Mouse (Mus musculus): ENCODE data around the gene Atxn7l3.

DNA sequence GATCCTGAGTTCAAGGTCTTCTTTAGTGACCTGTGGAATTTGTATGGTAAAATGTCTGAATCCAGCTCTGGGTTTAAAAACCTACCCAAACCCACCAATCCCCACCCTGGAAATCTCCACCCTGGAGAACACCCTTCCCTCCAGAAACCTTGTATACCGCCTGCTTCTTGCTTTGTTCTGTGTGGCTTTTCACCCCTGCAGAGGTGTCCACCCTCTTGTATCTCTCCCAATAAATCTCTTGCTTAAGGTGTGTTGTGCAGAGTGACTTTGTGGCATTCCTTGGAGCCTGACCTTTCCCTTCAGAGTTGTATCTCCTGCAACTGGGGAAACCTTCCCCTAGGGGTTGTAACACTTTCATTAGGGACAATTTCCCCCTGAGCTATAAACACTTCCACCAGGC, 41.5 kb upstream of the Atxn7l3 start:
- TF ChIP-seq POLR2A (IDR thresholded peaks at IDR 0.05; ENCODE audit: control insufficient read depth, extremely low read depth, insufficient read depth, low read length, poor library complexity) (no peak), CTCF (IDR thresholded peaks at IDR 0.05; ENCODE audit: borderline replicate concordance, control insufficient read depth, extremely low read depth, insufficient read depth, low read length, poor library complexity) (no peak)

Data from thymus, adult 2 months (tissue).